Mouse (Mus musculus): Measurements from ENCODE around the gene BC030870.

BC030870 gene

DNA sequence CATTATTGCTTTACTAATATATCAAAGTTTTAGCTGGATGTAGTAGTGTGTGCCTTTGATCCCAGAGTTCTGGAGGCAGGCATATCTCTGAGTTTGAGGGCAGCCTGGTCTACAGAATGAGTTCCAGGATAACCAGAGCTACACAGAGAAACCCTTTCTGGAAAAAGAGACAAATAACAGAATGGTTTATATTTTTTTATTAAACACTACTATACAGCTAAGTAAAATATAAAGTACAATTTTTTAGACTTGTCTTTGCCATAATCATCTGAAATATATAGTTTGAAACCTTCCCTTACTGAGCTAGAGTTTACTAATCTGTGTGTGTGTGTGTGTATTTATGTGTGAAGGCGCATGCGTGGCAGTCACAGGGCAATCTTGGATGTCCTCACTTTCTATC lies 54.6 kb downstream of the BC030870 start, which contains the start of gene Gm10663:
Gene Gm10663 (plus strand): TSS at position 301 of the 400 bp plus-strand sequence.
- DNase-seq: no peak

GRCm38 (mm10) chr8:65070996-65071395 lies 58.4 kb downstream of the BC030870 start:
- DNase-seq: no peak

GRCm38 (mm10) chr8:65068473-65068819 lies 60.9 kb downstream of the BC030870 start:
- DNase-seq: no peak

DNA sequence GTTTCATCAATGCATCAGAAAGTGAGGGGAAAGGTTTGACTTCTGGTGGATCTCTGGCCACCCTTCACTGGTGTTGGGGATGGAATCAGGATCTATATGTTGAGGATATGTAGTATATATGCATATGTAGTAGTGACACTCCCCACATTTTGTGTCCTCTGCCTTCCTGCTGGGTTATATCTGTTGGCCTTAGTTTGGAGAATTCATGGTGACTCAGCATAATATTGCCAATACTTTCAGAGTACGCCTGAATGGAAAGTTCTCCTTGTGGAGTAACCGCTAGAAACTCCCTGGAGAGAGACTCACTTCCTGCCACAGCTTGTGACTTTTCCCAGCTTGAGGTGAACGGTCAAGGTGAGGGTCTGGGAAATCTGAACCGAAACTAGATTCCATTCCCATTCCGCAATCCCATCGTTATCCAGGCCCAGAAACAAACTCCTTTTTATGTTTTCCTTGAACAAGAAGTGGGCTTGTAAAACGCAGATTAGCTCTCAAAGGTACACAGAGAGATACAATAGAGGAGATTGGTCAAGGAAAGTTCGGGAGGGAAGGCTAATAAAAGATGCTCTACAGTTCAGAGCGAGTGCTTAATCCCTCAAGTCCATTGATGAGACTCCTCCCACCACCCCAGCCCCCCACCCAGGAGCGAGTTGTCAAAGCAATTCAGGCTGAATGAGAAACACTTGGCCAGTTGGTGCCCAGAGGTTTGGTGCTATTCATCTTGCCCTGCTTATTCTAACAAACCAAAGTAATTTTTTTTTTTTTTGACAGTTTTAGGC lies 61.5 kb downstream of the BC030870 start:
- DNase-seq: no peak

GRCm38 (mm10) chr8:65067031-65067430 lies 62.3 kb downstream of the BC030870 start:
- no peak for DNase-seq

- DNase-seq: no peak
Observed at GRCm38 (mm10) chr8:65065622-65066021, 63.7 kb downstream of the BC030870 start.

GRCm38 (mm10) chr8:65064071-65064470 lies 65.3 kb downstream of the BC030870 start:
- DNase-seq: no peak

- no peak for DNase-seq
Observed at GRCm38 (mm10) chr8:65062195-65062594, 67.2 kb downstream of the BC030870 start.

- no peak for DNase-seq
Observed at GRCm38 (mm10) chr8:65056722-65057121, 72.6 kb downstream of the BC030870 start.

DNA sequence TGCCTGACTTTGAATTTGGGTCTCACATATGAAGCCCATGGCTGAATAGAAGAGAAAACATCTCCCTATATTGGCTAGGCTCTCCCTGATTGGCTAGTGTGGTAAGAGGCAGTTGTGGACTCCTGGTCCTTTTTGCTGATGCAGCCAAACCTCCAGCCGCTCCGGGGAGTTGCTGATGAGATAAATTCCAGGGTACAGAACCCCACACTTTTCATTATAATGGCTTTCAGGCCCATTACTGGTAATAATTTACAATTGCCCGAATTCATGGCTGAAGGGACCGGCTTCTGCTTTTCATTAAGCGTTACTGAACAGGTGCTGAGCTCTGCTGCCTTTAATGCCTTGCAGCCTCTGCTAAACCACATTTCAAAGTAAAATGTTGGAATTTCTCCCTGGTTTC lies 75.4 kb downstream of the BC030870 start:
- DNase-seq: no peak

- no peak for DNase-seq
Observed at GRCm38 (mm10) chr8:65053554-65053953, 75.8 kb downstream of the BC030870 start.

GRCm38 (mm10) chr8:65047801-65048200 lies 81.6 kb downstream of the BC030870 start:
- no peak for DNase-seq

DNA sequence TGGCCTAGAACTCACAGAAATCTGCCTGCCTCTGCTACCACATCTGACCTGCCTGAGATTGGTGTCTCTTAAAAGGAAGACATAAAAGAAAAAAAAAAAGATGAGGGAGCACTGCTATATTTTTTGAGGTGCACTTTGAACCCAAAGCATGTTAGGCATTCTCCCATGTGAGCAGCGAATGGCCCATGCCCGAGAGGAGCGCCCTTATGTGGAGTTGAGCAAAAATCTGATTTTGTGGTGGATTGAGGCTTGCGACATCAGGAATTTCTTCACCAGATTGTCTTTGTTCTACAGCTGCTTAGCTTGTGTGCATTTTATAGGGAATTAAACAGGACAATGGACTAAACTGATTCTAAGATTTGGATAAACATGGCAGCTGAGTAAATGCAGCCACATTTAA lies 82.2 kb downstream of the BC030870 start:
- DNase-seq: no peak

GRCm38 (mm10) chr8:65046565-65046964 lies 82.8 kb downstream of the BC030870 start:
- DNase-seq: no peak

- no peak for DNase-seq
Observed at GRCm38 (mm10) chr8:65037117-65037533, 92.2 kb downstream of the BC030870 start, which contains the start of gene Apela. Apela (minus strand) TSS chr8:65037336.
